Mouse (Mus musculus): ENCODE data around the gene Tbc1d1.

The Tbc1d1 gene

DNA sequence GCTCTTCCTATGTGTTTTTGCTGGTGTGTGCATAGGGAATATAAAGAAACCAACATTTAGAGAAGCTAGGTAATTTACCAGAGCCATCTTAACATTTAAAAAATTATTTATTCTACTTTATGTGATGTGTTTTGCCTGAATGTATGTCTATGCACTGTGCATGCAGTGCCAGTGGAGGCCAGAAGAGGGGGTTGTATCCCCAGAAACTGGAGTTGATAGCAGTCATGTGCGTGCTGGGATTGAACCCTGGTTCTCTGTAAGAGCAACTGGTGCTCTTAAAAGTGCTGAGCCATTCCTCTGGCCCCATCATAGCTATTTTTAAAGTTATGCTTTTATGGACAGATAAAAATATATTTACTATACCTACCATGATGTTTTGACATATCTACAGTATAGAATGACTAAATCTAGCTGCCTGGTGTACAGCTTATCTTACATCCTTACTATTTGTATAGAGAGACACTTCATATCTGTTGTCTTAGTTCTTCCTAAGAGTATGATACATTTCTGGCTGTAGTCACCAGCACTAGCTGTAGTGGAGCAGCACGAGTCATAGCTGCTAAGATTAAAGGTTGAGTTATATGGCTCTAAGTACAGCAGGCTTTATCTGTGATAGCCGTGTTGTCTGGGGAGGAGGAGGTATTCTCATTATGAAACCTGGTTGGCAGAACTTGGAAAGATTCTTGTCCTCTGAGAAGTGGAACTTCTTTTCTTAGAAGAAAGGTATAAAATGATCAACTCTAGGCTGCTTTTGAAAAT is 83.0 kb downstream of the Tbc1d1 start:
- DNase-seq (ENCODE audit: low spot score): no peak

GRCm38 (mm10) chr5:64240941-64241682 is 85.0 kb downstream of the Tbc1d1 start:
- DNase-seq (ENCODE audit: low spot score): no peak

DNA sequence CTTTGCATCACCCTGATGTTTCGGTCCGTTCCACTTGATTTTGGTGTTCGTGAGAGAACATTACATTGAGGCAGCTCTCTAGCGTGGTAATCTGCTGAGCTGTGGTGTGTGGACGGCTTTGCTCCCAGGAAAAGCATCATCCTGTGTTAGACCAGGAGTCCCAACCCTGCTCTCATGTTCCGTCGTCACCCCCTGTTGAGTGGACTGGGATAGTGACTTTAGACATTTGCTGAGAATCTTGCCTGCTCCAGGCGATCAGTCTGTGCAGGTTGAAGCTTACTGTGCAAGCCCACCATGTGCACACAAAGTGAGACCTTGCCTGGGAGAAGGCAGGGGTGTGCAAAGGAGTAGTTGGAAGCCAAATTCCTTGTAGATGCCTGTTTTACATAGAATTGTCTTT is 85.8 kb downstream of the Tbc1d1 start:
- DNase-seq (ENCODE audit: low spot score): no peak

DNA sequence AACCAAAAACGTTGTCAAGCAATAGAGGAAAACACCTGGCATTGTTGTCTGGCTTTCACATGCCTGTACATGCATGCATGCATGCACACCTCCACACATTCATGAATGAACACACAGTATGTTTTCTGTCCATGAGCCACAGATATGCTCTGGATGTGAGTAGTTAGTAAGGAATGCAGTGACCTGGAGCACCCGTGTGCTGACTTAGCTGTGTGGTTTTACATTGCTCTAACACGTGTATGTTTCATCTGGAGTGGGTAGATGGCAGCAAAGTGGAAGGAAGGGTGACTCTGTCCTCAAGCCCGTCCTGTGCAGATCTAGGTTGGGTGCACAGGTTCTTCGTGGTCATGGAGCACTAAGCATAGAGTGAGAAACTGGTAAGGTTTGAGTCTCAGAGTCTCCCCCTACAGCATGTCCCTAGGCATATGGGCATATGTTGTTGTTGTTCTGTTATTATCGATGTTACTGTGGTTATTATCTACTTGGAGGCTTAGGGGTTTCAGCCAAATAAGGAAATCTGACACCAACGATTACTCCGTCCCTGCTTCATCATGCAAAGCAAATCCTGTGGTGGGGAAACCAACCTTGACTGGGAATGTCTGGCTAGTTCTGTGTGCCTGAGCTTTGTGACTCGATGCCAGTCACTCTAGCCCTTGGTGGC is 86.8 kb downstream of the Tbc1d1 start:
- no peak for DNase-seq (ENCODE audit: low spot score)

- no peak for DNase-seq (ENCODE audit: low spot score)
These were observed 87.6 kb downstream of the Tbc1d1 start for GRCm38 (mm10) chr5:64243666-64244065.

- no peak for DNase-seq (ENCODE audit: low spot score)
These were observed 88.2 kb downstream of the Tbc1d1 start for GRCm38 (mm10) chr5:64244283-64244682.

- no peak for DNase-seq (ENCODE audit: low spot score)
These were observed 88.6 kb downstream of the Tbc1d1 start for GRCm38 (mm10) chr5:64244745-64245144.

GRCm38 (mm10) chr5:64251435-64251834 is 95.3 kb downstream of the Tbc1d1 start:
- no peak for DNase-seq (ENCODE audit: low spot score)

DNA sequence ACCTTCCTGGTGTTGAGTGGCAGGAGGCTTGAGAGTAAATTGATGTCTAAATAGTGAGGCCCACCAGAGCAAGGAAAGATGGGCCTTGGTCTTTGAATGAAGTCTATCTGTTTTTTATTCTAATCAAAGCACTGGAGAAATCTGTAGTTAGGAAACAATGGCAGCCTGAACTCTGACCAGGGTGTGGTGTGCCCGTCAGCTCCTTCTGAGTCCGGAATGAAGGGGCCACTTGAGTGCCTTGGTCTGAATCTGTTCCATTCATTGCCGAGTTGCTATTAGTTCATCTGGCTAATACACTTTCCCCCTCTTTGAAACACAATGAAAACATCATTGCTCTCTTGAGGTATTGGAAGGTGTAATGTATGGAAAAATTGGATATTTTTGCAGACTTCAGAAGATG is 98.2 kb downstream of the Tbc1d1 start:
- DNase-seq (ENCODE audit: low spot score): no peak

GRCm38 (mm10) chr5:64254988-64255387 is 98.9 kb downstream of the Tbc1d1 start:
- DNase-seq (ENCODE audit: low spot score): no peak

DNA sequence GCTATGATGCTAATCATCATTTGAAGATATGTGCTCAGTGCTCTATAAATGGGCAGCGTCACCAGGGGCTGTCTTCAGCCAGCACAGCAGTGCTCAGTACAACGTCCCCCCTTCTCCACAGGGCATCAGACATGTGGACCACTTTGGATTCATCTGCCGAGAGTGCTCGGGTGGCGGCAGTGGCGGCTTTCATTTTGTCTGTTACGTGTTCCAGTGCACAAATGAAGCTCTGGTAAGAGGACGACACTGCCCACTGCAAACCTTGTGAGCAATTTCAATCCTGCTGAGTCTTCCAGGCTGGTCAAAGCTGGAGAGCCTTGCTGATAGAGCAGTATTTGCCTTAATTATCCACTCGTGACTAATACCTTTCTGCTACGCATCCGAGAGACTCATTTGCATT is 107.2 kb downstream of the Tbc1d1 start:
- DNase-seq (ENCODE audit: low spot score): no peak

DNA sequence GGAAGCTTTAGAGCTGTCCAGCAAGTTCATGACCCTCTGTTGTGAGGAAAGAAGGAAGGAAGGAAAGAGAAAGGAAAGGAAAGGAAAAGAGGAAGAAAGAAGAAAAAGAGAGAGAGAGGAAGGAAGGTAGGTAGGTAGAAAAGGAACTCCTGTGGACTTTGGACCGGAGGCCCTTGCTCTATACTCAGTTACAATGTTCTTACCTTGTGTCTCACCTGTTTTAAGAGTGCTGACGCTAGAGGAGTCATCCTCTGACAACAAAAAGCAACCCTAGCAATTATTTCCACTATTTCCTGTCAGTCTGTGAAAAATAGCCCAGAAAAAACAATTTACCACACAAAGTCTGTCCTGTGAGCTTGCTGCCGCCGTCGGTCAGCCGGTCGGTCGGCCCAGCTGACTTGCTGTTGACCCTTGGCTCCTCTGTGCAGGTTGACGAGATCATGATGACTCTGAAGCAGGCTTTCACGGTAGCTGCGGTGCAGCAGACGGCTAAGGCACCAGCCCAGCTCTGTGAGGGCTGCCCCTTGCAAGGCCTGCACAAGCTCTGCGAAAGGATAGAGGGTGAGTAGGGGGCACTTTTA is 107.9 kb downstream of the Tbc1d1 start:
- DNase-seq (ENCODE audit: low spot score): no peak

GRCm38 (mm10) chr5:64265145-64265544 is 109.0 kb downstream of the Tbc1d1 start:
- DNase-seq (ENCODE audit: low spot score): no peak

DNA sequence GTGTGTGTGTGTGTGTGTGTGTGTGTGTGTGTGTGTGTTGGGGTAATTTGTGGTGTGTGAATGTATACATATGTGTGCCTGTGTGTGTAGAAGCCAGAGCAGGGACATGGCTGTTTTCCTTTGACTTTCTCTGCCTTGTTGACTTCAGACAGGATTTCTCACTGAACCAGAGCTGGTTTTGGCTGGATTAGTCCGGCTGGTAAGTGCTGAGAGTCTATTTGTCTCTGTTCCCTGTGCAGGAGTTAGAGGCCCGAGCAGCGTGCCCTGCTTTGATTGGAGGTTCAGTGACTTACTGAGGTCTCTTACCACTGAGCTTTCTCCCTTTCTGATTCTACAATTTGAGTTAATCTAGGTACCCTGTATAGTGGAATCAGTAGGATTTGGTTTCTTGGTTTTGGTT is 109.8 kb downstream of the Tbc1d1 start:
- DNase-seq (ENCODE audit: low spot score): no peak

GRCm38 (mm10) chr5:64266534-64266933 is 110.4 kb downstream of the Tbc1d1 start:
- no peak for DNase-seq (ENCODE audit: low spot score)

DNA sequence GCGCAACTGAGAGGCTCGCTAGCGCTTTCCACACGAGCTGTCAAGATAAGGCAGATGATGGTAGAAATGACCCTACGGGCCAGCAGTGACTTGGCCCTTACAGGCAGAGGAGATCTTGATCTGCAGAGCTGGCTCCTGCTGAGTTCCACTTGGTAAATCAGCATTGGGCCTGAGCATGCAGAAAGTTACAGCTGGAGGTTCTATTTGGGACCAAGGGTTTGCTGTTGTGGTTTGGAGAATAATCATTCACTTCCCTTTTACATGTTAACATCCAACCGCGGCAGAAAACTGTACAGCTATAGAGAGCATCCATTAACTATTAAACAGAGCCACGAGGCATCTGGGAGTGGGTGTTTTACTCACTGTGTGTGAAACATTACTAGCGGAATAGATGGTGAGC is 111.2 kb downstream of the Tbc1d1 start:
- no peak for DNase-seq (ENCODE audit: low spot score)

DNA sequence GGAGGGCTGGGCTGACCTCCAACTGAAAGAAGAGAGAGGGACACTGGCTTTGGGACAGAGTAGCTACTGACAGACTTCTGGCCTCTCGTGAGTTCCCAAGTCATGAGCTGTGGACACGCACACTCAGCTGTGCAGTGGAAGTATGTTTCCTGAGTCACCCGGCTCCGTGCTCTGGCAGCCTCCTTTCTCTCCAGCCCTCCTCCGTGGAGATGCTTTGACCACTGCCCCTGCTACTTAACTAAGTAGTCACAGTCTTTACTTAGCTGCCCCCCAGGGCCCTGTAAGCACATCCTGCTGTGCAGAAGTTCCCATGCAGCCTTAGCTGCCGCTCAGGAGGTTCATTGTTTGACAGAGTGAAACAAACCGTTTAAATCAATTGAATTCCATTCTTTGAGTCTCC is 113.6 kb downstream of the Tbc1d1 start:
- no peak for DNase-seq (ENCODE audit: low spot score)

DNA sequence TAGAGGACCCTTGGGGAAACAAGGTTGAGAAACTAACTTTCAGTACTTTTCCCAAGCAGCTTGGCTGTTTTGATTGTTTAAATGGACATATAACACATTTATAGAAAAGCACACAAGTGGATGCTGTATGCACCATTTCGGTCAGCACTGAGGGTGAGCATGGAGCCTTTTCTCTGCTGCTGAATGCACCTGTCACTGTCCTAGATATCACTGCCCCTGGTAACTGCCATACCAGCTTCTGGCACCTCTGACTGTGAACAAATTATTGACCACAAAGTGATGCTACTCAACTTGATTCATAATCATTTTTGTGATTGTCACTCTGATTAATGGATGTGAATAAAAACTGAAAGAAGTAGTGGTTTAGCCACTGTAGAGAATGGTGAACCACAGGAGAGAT is 117.4 kb downstream of the Tbc1d1 start:
- DNase-seq (ENCODE audit: low spot score): no peak

- DNase-seq (ENCODE audit: low spot score): no peak
These were observed 118.2 kb downstream of the Tbc1d1 start for GRCm38 (mm10) chr5:64274296-64274695.

- DNase-seq (ENCODE audit: low spot score): no peak
These were observed 118.8 kb downstream of the Tbc1d1 start for GRCm38 (mm10) chr5:64274738-64275451.

DNA sequence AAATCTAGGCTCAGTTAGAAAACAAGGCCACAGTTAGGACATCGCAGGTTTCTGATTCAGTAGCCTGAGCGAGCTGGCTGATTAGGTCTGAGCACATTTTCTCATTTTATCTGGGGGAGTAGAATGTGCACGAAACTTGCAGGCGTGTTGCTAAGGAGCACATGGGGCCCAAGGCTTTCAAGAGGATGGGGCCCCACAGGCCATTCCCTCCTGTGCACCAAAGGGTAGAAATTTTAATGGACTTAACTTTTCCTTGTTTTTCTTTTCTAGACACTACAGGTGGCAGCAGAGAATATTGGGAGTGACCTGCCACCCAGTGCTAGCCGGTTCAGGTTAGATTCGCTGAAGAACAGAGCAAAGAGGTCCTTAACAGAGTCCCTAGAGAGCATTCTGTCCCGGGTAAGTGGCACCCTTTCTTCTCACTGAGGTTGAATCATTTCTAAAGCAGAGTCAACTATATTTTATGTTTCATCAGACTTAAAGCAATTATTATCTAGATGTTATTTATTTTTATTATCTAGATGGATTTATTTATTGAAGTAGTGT is 121.6 kb downstream of the Tbc1d1 start:
- no peak for DNase-seq (ENCODE audit: low spot score)

- DNase-seq (ENCODE audit: low spot score): no peak
These were observed 123.6 kb downstream of the Tbc1d1 start for GRCm38 (mm10) chr5:64279668-64280067.

Measured in urinary bladder, postnatal 10 days (tissue).